Mouse (Mus musculus): ENCODE results near the gene Ing1. TPM values are rescaled to one million over a fixed set of nuclear protein-coding genes. Genes with fewer than 3 reads are reported as not detected.
"Not testable (repeated sequence)": the region's sequence is repeated elsewhere in the genome, so short reads cannot be mapped to it uniquely, and the experiment has no call there.

Gene Ing1
- total and polyA plus RNA-seq, 3 experiments: 9.6 to 26.9 (median 19.9) TPM

DNA sequence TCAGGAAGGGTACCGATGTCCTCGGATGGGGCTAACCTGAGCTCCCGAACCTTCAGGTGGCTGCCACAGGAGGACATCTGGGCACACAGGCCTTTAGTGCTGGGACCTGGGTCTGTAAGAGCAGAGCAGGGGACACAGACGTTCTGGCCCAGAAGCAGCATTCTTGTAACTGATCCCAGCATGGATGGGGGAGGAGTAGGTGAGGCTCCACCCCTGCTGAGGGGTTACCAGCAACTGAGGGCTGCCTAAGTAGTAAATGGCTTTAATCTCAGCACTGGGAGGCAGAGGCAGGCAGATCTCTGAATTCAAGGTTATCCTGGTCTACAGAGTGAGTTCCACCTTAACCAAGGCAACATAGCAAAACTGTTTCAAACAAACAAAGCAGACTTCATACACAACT, 12.5 kb upstream of the Ing1 start:
- Histone ChIP-seq H3K79me2 (replicated peaks; ENCODE audit: control insufficient read depth, insufficient read depth, low read length) (no peaks in the 10 kb centered on the region), H3K27me3 (ENCODE audit: control insufficient read depth, insufficient read depth, low read length) (no peaks in the 10 kb centered on the region), H3K4me1 (ENCODE audit: control insufficient read depth, insufficient read depth, low read length) (no peaks in the 10 kb centered on the region), H3K36me3 (ENCODE audit: control insufficient read depth, insufficient read depth, low read length) (no peaks in the 10 kb centered on the region), H3K27ac (no peak overlapping the region), H3K9ac (ENCODE audit: low read depth, low read length) (no peak overlapping the region), H3K4me3 (no peak overlapping the region)
- WGBS: 90% methylated on average over 4 of the region's 4 CpGs
- TF ChIP-seq POLR2A (IDR thresholded peaks at IDR 0.05; ENCODE audit: insufficient read depth, low read depth, low read length): no peak
- TF ChIP-seq EP300 (IDR thresholded peaks at IDR 0.05; ENCODE audit: insufficient read depth, low read depth, low read length): no peak
- TF ChIP-seq CTCF (IDR thresholded peaks at IDR 0.05): no peak
- no peak for DNase-seq
- intact Hi-C loops (cut with DNase I): no loop called here

DNA sequence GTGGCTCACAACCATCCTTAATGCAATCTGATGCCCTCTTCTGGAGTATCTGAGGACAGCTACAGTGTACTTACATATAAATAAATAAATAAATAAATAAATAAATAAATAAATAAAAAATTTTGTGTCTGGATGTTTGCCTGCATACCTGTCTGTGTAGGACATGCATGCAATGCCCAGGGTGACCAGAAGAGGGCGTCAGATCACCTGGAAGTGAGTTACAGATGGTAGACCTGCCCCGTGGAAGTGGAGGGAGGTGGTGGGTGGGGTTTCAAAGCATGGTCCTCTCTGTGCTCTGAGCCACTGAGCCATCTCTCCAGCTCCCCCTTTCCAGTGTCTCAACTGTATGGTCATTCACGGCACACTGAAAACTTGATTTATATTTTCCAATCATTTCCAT, 11.0 kb upstream of the Ing1 start:
- no peak overlapping the region for H3K9ac ChIP-seq (ENCODE audit: low read depth, low read length)
- no peak overlapping the region for H3K4me3 ChIP-seq
- intact Hi-C loops (cut with DNase I): loop anchor here (2.0 kb wide), 1 partner anchor 58 kb away; no protein-coding TSS in a partner anchor
- H3K79me2 ChIP-seq (replicated peaks; ENCODE audit: control insufficient read depth, insufficient read depth, low read length): no peaks in the 10 kb centered on the region
- no peaks in the 10 kb centered on the region for H3K27me3 ChIP-seq (ENCODE audit: control insufficient read depth, insufficient read depth, low read length)
- no peaks in the 10 kb centered on the region for H3K36me3 ChIP-seq (ENCODE audit: control insufficient read depth, insufficient read depth, low read length)
- H3K4me1 ChIP-seq (ENCODE audit: control insufficient read depth, insufficient read depth, low read length): no peaks in the 10 kb centered on the region
- TF ChIP-seq EP300 (IDR thresholded peaks at IDR 0.05; ENCODE audit: insufficient read depth, low read depth, low read length) (0 out of 2 replicates have a peak, but pooled peaks have one; percentile 25), CTCF (IDR thresholded peaks at IDR 0.05) (peak; percentile 76), POLR2A (IDR thresholded peaks at IDR 0.05; ENCODE audit: insufficient read depth, low read depth, low read length) (no peak)
- WGBS: 45% methylated on average over 3 of the region's 3 CpGs
- H3K27ac ChIP-seq: no peak overlapping the region
- peak; percentile 55 to 69 for DNase-seq

DNA sequence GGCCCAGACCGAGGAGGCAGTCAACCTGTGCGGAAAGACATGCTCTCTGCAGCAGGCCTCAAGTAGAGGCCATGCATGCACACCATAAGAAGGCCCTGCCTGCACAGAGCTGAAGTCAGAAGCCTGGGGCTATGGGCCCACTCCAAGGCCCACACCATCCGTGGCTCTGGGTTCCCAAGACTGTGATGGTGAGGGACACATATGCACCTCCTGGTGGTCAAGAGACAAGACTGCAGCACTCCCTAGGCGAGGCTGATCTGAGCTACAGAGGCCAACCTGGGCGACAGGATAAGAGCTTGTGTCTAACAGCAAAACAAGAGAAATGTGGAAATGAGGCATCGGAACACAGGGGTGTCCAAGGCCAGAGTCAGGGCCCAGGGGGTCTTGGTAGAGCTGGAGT, 8.3 kb upstream of the Ing1 start:
- WGBS: 70% methylated on average over 6 of the region's 6 CpGs
- Histone ChIP-seq H3K4me3 (no peak overlapping the region), H3K9ac (ENCODE audit: low read depth, low read length) (no peak overlapping the region), H3K27me3 (ENCODE audit: control insufficient read depth, insufficient read depth, low read length) (no peaks in the 10 kb centered on the region), H3K27ac (no peak overlapping the region), H3K36me3 (ENCODE audit: control insufficient read depth, insufficient read depth, low read length) (no peaks in the 10 kb centered on the region), H3K4me1 (ENCODE audit: control insufficient read depth, insufficient read depth, low read length) (no peaks in the 10 kb centered on the region; the same call in 1 of the 2 replicates), H3K79me2 (replicated peaks; ENCODE audit: control insufficient read depth, insufficient read depth, low read length) (no peaks in the 10 kb centered on the region)
- TF ChIP-seq POLR2A (IDR thresholded peaks at IDR 0.05; ENCODE audit: insufficient read depth, low read depth, low read length): no peak
- TF ChIP-seq EP300 (IDR thresholded peaks at IDR 0.05; ENCODE audit: insufficient read depth, low read depth, low read length): no peak
- peak; percentile 44 for TF ChIP-seq CTCF (IDR thresholded peaks at IDR 0.05)
- intact Hi-C loops (cut with DNase I): no loop called here
- no peak for DNase-seq

DNA sequence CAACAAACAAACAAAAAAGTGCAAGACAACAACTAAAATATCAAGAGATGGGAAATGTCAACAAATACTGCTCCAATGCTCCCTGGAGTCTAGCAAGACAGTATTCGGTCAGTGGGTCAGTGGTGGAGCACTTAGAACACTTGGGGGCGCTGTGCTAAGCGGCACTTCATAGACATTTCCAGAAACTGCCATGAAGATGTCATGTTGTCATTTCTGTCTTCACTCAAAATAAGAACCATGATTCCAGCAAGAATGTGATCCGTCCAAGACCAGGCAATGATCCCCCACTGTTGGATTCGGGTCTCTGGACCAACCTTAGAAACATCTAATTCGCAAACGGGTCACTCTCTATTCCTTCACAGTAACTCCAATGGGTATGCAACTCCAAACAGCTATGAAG, 5.7 kb upstream of the Ing1 start:
- Histone ChIP-seq H3K4me1 (ENCODE audit: control insufficient read depth, insufficient read depth, low read length) (peaks cover 1% of the 10 kb centered on the region), H3K9ac (ENCODE audit: low read depth, low read length) (no peak overlapping the region), H3K36me3 (ENCODE audit: control insufficient read depth, insufficient read depth, low read length) (no peaks in the 10 kb centered on the region), H3K4me3 (peak overlapping the region; percentile 83), H3K79me2 (replicated peaks; ENCODE audit: control insufficient read depth, insufficient read depth, low read length) (no peaks in the 10 kb centered on the region), H3K27me3 (ENCODE audit: control insufficient read depth, insufficient read depth, low read length) (no peaks in the 10 kb centered on the region), H3K27ac (peak overlapping the region; percentile 87; the same call in 1 of the 2 replicates)
- DNase-seq: peak in 1 of 2 experiments; percentile 42
- TF ChIP-seq CTCF (IDR thresholded peaks at IDR 0.05): peak; percentile 70
- no peak for TF ChIP-seq EP300 (IDR thresholded peaks at IDR 0.05; ENCODE audit: insufficient read depth, low read depth, low read length)
- intact Hi-C loops (cut with DNase I): loop anchor here (2.0 to 10.0 kb wide), 4 partner anchors 52 to 225 kb away; partner anchors contain the start of genes 1700016D06Rik and Naxd
- 21% methylated on average over 7 of the region's 7 CpGs for WGBS

DNA sequence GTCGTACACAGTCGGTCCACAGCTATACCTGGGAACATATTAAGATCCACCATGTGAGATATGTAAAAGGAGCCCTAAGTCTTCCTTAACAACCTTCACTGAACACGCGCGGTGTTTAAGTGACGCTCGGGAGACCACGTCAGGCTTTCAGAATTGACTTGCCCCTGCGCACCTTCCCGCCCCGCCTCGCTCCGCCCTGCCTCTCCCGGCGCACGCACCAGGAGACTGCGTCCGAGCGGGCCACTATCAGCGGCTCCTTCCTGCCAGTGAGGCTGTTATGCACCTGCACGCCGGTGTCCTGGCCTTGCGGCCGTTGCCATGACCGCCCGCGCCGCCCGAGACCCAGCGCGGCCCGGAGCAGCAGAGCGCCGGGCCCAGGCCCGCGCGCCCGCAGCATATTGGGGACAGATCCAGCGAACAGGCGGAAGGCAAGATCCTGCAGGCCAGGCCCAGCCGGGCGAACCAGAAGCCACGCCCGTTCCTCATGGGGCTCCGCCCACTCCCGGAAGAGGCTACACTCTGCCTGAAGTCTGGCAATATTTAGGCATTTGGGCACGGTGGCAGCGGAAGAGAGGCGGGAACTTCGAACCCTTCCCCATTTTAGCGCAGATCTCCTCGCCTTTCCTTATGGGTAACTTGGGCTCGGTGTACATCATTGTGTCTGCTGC, 5.0 kb upstream of the Ing1 start, which contains the start of gene Cars2:
Gene Cars2, minus strand, starts transcription at position 503 of the 668 bp plus-strand sequence.
- under 1% methylated on average over 53 of the region's 53 CpGs for WGBS
- no peaks in the 10 kb centered on the region for H3K79me2 ChIP-seq (replicated peaks; ENCODE audit: control insufficient read depth, insufficient read depth, low read length)
- no peaks in the 10 kb centered on the region for H3K36me3 ChIP-seq (ENCODE audit: control insufficient read depth, insufficient read depth, low read length)
- peak; percentile 96 for DNase-seq
- peaks cover 3% of the 10 kb centered on the region for H3K4me1 ChIP-seq (ENCODE audit: control insufficient read depth, insufficient read depth, low read length)
- H3K27ac ChIP-seq: peak within 1 kb of the TSS; percentile 87
- intact Hi-C loops (cut with DNase I): loop anchor here (2.0 to 10.0 kb wide), 4 partner anchors 53 to 224 kb away; partner anchors contain the start of genes 1700016D06Rik and Naxd
- TF ChIP-seq POLR2A (IDR thresholded peaks at IDR 0.05; ENCODE audit: insufficient read depth, low read depth, low read length) (peak; percentile 83), EP300 (IDR thresholded peaks at IDR 0.05; ENCODE audit: insufficient read depth, low read depth, low read length) (no peak)
- peak within 1 kb of the TSS; percentile 89 for H3K9ac ChIP-seq (ENCODE audit: low read depth, low read length)
- H3K27me3 ChIP-seq (ENCODE audit: control insufficient read depth, insufficient read depth, low read length): no peaks in the 10 kb centered on the region
- H3K4me3 ChIP-seq: peak within 1 kb of the TSS; percentile 83

DNA sequence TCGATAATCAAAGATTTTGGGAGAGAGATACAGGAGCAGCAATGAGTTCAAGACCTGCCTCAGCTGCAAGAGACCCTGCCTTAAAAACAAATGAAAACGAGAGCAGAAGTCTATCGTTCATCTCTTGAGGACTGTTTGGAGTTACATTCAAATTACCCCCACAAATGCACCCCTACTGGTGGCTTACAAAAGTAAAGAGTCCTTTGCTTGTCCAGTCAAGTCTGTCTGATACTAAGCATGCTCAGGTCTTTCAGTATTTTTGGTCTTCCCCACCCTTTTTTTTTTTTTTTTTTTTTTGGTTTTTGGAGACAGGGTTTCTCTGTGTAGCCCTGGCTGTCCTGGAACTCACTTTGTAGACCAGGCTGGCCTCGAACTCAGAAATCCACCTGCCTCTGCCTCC, 3.9 kb upstream of the Ing1 start:
- not testable (repeated sequence) for H3K27me3 ChIP-seq (ENCODE audit: control insufficient read depth, insufficient read depth, low read length); H3K9ac ChIP-seq (ENCODE audit: low read depth, low read length); DNase-seq; H3K27ac ChIP-seq; H3K79me2 ChIP-seq (replicated peaks; ENCODE audit: control insufficient read depth, insufficient read depth, low read length); H3K4me1 ChIP-seq (ENCODE audit: control insufficient read depth, insufficient read depth, low read length); H3K4me3 ChIP-seq; H3K36me3 ChIP-seq (ENCODE audit: control insufficient read depth, insufficient read depth, low read length)
- WGBS: 74% methylated on average over 4 of the region's 4 CpGs
- intact Hi-C loops (cut with DNase I): loop anchor here (2.0 to 10.0 kb wide), 4 partner anchors 54 to 223 kb away; partner anchors contain the start of genes 1700016D06Rik and Naxd

Measured in heart, adult 2 months (tissue).